Mouse (Mus musculus) c-Kit-positive CD71-negative TER-119-negative erythroid progenitor cells, embryonic 14.5 days (primary cell): ENCODE results near the gene Aldh1a7.
"Not testable (repeated sequence)": the region's sequence is repeated elsewhere in the genome, so short reads cannot be mapped to it uniquely, and the experiment has no call there.

Source experiments
- DNase-seq: peaks from one replicate; pipeline ENCODE4 v3.0.0-alpha.2; 2013; ENCODE audit warnings: low read depth

Aldh1a7 gene

GRCm38 (mm10) chr19:20727381-20727780 lies at the start of gene Aldh1a7:
Gene Aldh1a7 (minus strand): TSS chr19:20727562.
- no peak for DNase-seq

GRCm38 (mm10) chr19:20775681-20776080 lies 48.3 kb upstream of the Aldh1a7 start:
- no peak for DNase-seq

GRCm38 (mm10) chr19:20773941-20774340 lies 46.6 kb upstream of the Aldh1a7 start:
- no peak for DNase-seq

GRCm38 (mm10) chr19:20764214-20764613 lies 36.9 kb upstream of the Aldh1a7 start:
- peak; percentile 16 for DNase-seq

GRCm38 (mm10) chr19:20761675-20762426 lies 34.5 kb upstream of the Aldh1a7 start:
- DNase-seq: no peak

- no peak for DNase-seq
These were observed 33.8 kb upstream of the Aldh1a7 start for GRCm38 (mm10) chr19:20761119-20761518.

GRCm38 (mm10) chr19:20744630-20745029 lies 17.3 kb upstream of the Aldh1a7 start:
- no peak for DNase-seq

- no peak for DNase-seq
These were observed 916 bp upstream of the Aldh1a7 start for GRCm38 (mm10) chr19:20728278-20728677.

- DNase-seq: no peak
These were observed 4.4 kb downstream of the Aldh1a7 start for GRCm38 (mm10) chr19:20722913-20723312.

GRCm38 (mm10) chr19:20720298-20720697 lies 7.1 kb downstream of the Aldh1a7 start:
- no peak for DNase-seq

- no peak for DNase-seq
These were observed 11.7 kb downstream of the Aldh1a7 start for GRCm38 (mm10) chr19:20715617-20716016.

GRCm38 (mm10) chr19:20715093-20715492 lies 12.3 kb downstream of the Aldh1a7 start:
- DNase-seq: no peak

- no peak for DNase-seq
These were observed 12.8 kb downstream of the Aldh1a7 start for GRCm38 (mm10) chr19:20714543-20714942.

GRCm38 (mm10) chr19:20707159-20707558 lies 20.2 kb downstream of the Aldh1a7 start:
- no peak for DNase-seq

- peak; percentile 2 for DNase-seq
These were observed 20.6 kb downstream of the Aldh1a7 start for GRCm38 (mm10) chr19:20706747-20707146.

GRCm38 (mm10) chr19:20702074-20702473 lies 25.3 kb downstream of the Aldh1a7 start:
- no peak for DNase-seq

GRCm38 (mm10) chr19:20677697-20678355 lies 49.5 kb downstream of the Aldh1a7 start:
- no peak for DNase-seq

GRCm38 (mm10) chr19:20654141-20654873 lies 73.1 kb downstream of the Aldh1a7 start:
- no peak for DNase-seq

- DNase-seq: no peak
These were observed 74.2 kb downstream of the Aldh1a7 start for GRCm38 (mm10) chr19:20653082-20653676.

GRCm38 (mm10) chr19:20650008-20650407 lies 77.4 kb downstream of the Aldh1a7 start:
- no peak for DNase-seq

- DNase-seq: not testable (repeated sequence)
These were observed 79.9 kb downstream of the Aldh1a7 start for GRCm38 (mm10) chr19:20647496-20647895.

GRCm38 (mm10) chr19:20644346-20644745 lies 83.0 kb downstream of the Aldh1a7 start:
- DNase-seq: no peak
